Mouse (Mus musculus) small intestine, adult 2 months (tissue): ENCODE results near the gene Cachd1.

Experiments used
- CTCF ChIP-seq: fragments of 200-500 bp; IDR thresholded peaks from 2 replicates; pipeline ENCODE4 v1.5.1; 2012; ENCODE audit warnings: low read depth, mild to moderate bottlenecking, control low read depth, inconsistent platforms, low read length, moderate library complexity, mixed read lengths; ENCODE audit not compliant: insufficient replicate concordance, insufficient read length; ENCODE audit errors: extremely low read depth
- POLR2A ChIP-seq: fragments of 200-500 bp; IDR thresholded peaks from 2 replicates; pipeline ENCODE4 v1.6.1; 2012; ENCODE audit warnings: low read depth, mild to moderate bottlenecking, control low read depth, inconsistent platforms, low read length, moderate library complexity

DNA sequence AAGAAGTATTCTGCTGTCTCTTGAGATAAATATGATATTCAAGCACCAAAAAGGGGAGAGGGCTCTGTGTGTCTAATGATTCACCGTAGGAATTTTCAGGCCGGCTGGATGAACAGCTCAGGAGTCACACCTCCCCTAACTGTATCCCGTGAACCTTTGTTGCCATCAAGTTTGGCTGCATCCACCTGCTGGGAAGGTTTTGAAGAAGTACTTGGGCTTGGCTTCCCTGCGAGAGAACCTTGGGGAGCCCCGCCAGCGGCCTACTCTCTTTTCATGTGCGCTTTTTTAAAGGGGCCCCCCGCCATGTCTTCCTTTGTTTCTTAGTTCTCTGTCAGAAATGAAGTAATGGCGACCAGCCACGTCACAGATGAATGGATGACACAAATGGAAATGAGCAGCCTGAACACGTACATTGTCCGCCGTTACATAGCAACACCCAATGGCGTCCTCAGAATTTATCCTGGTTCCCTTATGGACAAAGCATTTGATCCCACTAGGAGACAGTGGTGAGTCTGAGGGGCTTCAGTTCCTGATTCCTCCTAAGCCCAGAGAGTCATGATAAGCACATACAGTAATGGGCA is 198.1 kb downstream of the Cachd1 start:
- TF ChIP-seq CTCF (no peak), POLR2A (no peak)
